14 mouse cellular contexts compared by ENCODE assay signal in genomic region chr19:36208419-36208818, GRCm38 (mm10).
DNase-seq lines count a peak whose midpoint lies in the region; ATAC-seq and TF ChIP-seq lines count a peak whose summit lies in the region.
"Had no signal": no experiment of that assay in that cellular context is flagged by ENCODE, and none has a peak within 500 bp of the region (broad histone marks: within the 10 kb centered on the region; RNA-seq: fewer than 3 reads in every experiment).

No protein-coding gene starts in this region.

- peaks cover 22% of the 10 kb centered on the region for H3K4me1 ChIP-seq in heart, embryonic 12.5 days (replicated peaks)
- peaks cover 15% of the 10 kb centered on the region for H3K4me1 ChIP-seq in limb, embryonic 13.5 days
- H3K4me1 ChIP-seq in limb, embryonic 10.5 days, result peaks cover 8% of the 10 kb centered on the region
- 0 out of 2 replicates have a peak, but pooled peaks cover 1% of the 10 kb centered on the region for H3K4me1 ChIP-seq in cortical plate, adult 2 months (ENCODE audit: control insufficient read depth, insufficient read depth, low read length)

- TF ChIP-seq POLR2A in cortical plate, adult 2 months (IDR thresholded peaks at IDR 0.05; ENCODE audit: extremely low read depth, insufficient read depth, low read length), result no peak
- no peak for TF ChIP-seq POLR2A in myocyte (IDR thresholded peaks at IDR 0.05; ENCODE audit: insufficient read length, low read depth)

- WGBS in heart, embryonic 12.5 days, result 53% methylated on average over 5 of the region's 5 CpGs
- 68% methylated on average over 5 of the region's 5 CpGs for WGBS in limb, embryonic 13.5 days
- 84% methylated on average over 5 of the region's 5 CpGs for WGBS in limb, embryonic 10.5 days

- no peaks in the 10 kb centered on the region for H3K9me3 ChIP-seq in heart, embryonic 12.5 days (replicated peaks)
- no peaks in the 10 kb centered on the region for H3K9me3 ChIP-seq in limb, embryonic 13.5 days
- H3K9me3 ChIP-seq in limb, embryonic 10.5 days (replicated peaks), result no peaks in the 10 kb centered on the region

- H3K27ac ChIP-seq in heart, embryonic 12.5 days (ENCODE audit: poor library complexity, severe bottlenecking), result peak overlapping the region; percentile 85; the same call in 1 of the 2 replicates
- 0 out of 2 replicates have a peak overlapping the region, but pooled peaks have one; percentile 28 for H3K27ac ChIP-seq in limb, embryonic 13.5 days
- no peak overlapping the region for H3K27ac ChIP-seq in limb, embryonic 10.5 days
- 0 out of 2 replicates have a peak overlapping the region, but pooled peaks have one; percentile 42 for H3K27ac ChIP-seq in cortical plate, adult 2 months (ENCODE audit: insufficient read depth, low read length)

- H3ac ChIP-seq in myocyte (ENCODE audit: control insufficient read depth, insufficient read length), result no peak overlapping the region

- ATAC-seq in heart, embryonic 12.5 days (ENCODE audit: insufficient number of reproducible peaks, low FRiP score), result no peak
- no peak for ATAC-seq in limb, embryonic 13.5 days (ENCODE audit: low FRiP score, low read depth)
- no peak for ATAC-seq in granulocyte monocyte progenitor cell, adult 5-6 weeks (replicated peaks; ENCODE audit: poor library complexity, severe bottlenecking)
- ATAC-seq: inflammation-experienced regulatory T-cells, adult 6 months had no signal

- no peak for TF ChIP-seq CTCF in cortical plate, adult 2 months (IDR thresholded peaks at IDR 0.05; ENCODE audit: extremely low read depth, insufficient read depth, low read length)

- no peaks in the 10 kb centered on the region for H3K79me2 ChIP-seq in myocyte (ENCODE audit: control insufficient read depth, insufficient read depth)

- H3K4me3 ChIP-seq in heart, embryonic 12.5 days, result no peak overlapping the region
- no peak overlapping the region for H3K4me3 ChIP-seq in limb, embryonic 13.5 days
- no peak overlapping the region for H3K4me3 ChIP-seq in limb, embryonic 10.5 days
- no peak overlapping the region for H3K4me3 ChIP-seq in cortical plate, adult 2 months (ENCODE audit: insufficient read depth, low read length)
- H3K4me3 ChIP-seq in myocyte, result no peak overlapping the region

- H3K9ac ChIP-seq in heart, embryonic 12.5 days, result no peak overlapping the region
- H3K9ac ChIP-seq in limb, embryonic 13.5 days, result no peak overlapping the region

- no peaks in the 10 kb centered on the region for H3K27me3 ChIP-seq in heart, embryonic 12.5 days (replicated peaks)
- no peaks in the 10 kb centered on the region for H3K27me3 ChIP-seq in limb, embryonic 13.5 days
- no peaks in the 10 kb centered on the region for H3K27me3 ChIP-seq in limb, embryonic 10.5 days (ENCODE audit: low read depth, poor library complexity, severe bottlenecking)
- H3K27me3 ChIP-seq in myocyte (ENCODE audit: control insufficient read depth, insufficient read depth, insufficient read length), result no peaks in the 10 kb centered on the region

- H3K4me2 ChIP-seq in heart, embryonic 12.5 days, result no peak overlapping the region
- H3K4me2 ChIP-seq in limb, embryonic 13.5 days (replicated peaks), result no peak overlapping the region; the same call in 1 of the 2 replicates
- peak overlapping the region; percentile 86 for H3K4me2 ChIP-seq in myocyte (ENCODE audit: low read depth)

- DNase-seq in heart, postnatal 4 days, result no peak
- no peak for DNase-seq in limb, embryonic 10.5 days (ENCODE audit: low spot score)
- DNase-seq: adrenal gland, adult 8-10 months; gastrocnemius, postnatal 36 days; kidney, postnatal 25 days; layer of hippocampus, postnatal 36 days; lung, adult 2 months; thymus, postnatal 4 days had no signal

- H3K36me3 ChIP-seq in heart, embryonic 12.5 days, result no peaks in the 10 kb centered on the region
- H3K36me3 ChIP-seq in limb, embryonic 13.5 days, result no peaks in the 10 kb centered on the region
- H3K36me3 ChIP-seq in limb, embryonic 10.5 days, result no peaks in the 10 kb centered on the region
- no peaks in the 10 kb centered on the region for H3K36me3 ChIP-seq in myocyte (ENCODE audit: control insufficient read depth, insufficient read depth)

TF ChIP-seq in myocyte, 11 proteins besides CTCF, POLR2A, EP300 and RAD21:
- no peak for TF ChIP-seq SRF (IDR thresholded peaks at IDR 0.05; ENCODE audit: control insufficient read depth, insufficient read length, low read depth)
- no peak for TF ChIP-seq MAX (IDR thresholded peaks at IDR 0.05; ENCODE audit: low read depth)
- TF ChIP-seq POLR2AphosphoS2 (IDR thresholded peaks at IDR 0.05; ENCODE audit: insufficient read length, low read depth), result no peak
- TF ChIP-seq REST (IDR thresholded peaks at IDR 0.05; ENCODE audit: insufficient read depth, insufficient read length), result no peak
